Mouse (Mus musculus) lung, embryonic 14.5 days (tissue): Measurements from ENCODE around the gene Hsp90ab1. TPM values are rescaled to one million over a fixed set of nuclear protein-coding genes. Genes with fewer than 3 reads are reported as not detected.

Source experiments
- ATAC-seq: fragments of 200-750 bp; cut with Nextera tagmentation; 2 replicates; pipeline ENCODE4 v1.8.0; 2017; ENCODE audit warnings: mild to moderate bottlenecking, moderate TSS enrichment, moderate library complexity; ENCODE audit not compliant: insufficient read depth
- DNase-seq: peaks from one replicate; pipeline ENCODE4 v3.0.0-alpha.2; 2015
- H3K27ac ChIP-seq: fragments of 300-500 bp; sonication (generic); 2 replicates; pipeline ENCODE4 v1.5.1; 2014; ENCODE audit warnings: low read depth, mild to moderate bottlenecking, moderate library complexity
- H3K27me3 ChIP-seq: fragments of 300-500 bp; sonication (generic); 2 replicates; pipeline ENCODE4 v1.6.1; 2014; ENCODE audit warnings: low read length, control low read depth; ENCODE audit not compliant: insufficient read depth
- H3K36me3 ChIP-seq: fragments of 300-500 bp; sonication (generic); 2 replicates; pipeline ENCODE4 v1.6.1; 2014; ENCODE audit warnings: control low read depth; ENCODE audit not compliant: insufficient read depth
- H3K4me1 ChIP-seq: fragments of 300-500 bp; sonication (generic); 2 replicates; pipeline ENCODE4 v1.6.1; 2014; ENCODE audit warnings: antibody characterized with exemption, control low read depth; ENCODE audit not compliant: insufficient read depth
- H3K4me2 ChIP-seq: fragments of 300-500 bp; sonication (generic); 2 replicates; pipeline ENCODE4 v1.6.1; 2014; ENCODE audit warnings: mild to moderate bottlenecking
- H3K4me3 ChIP-seq: fragments of 300-500 bp; sonication (generic); 2 replicates; pipeline ENCODE4 v1.5.1; 2014; ENCODE audit warnings: low read depth, low read length
- H3K9ac ChIP-seq: fragments of 300-500 bp; sonication (generic); 2 replicates; pipeline ENCODE4 v1.6.1; 2014
- H3K9me3 ChIP-seq: fragments of 300-500 bp; sonication (generic); 2 replicates; pipeline ENCODE4 v1.6.1; 2016; ENCODE audit warnings: low read depth, low read length, control low read depth
- CTCF ChIP-seq: IDR thresholded peaks from 2 replicates; pipeline ENCODE4 v1.5.1; 2016; ENCODE audit warnings: antibody characterized with exemption, low read depth
- WGBS: fragments of 180-500 bp; shearing (Covaris S2); extraction: QIAGEN DNeasy Blood & Tissue Kit; methylation state at CpG from one replicate; pipeline ENCODE4 v1.1.7; 2014; 5-methylcytosine and 5-hydroxymethylcytosine counted together
- polyA plus RNA-seq: library from polyadenylated mRNA; unstranded; fragments of >200 nt; fragmentation: Nextera tagmentation; extraction: Ambion mirVana; gene quantifications from 2 replicates; pipeline ENCODE4 v1.2.1, GENCODE M21; 2014

Hsp90ab1 gene
- polyA plus RNA-seq, 1 experiment from 2014 or later, result 1,564 TPM

- no peak for ATAC-seq
- no peak for TF ChIP-seq CTCF
- peaks cover 23% of the 10 kb centered on the region for H3K36me3 ChIP-seq
- 45% methylated on average over 16 of the region's 16 CpGs for WGBS
- peak overlapping the region; percentile 100 for H3K4me2 ChIP-seq
- H3K27me3 ChIP-seq, result no peaks in the 10 kb centered on the region
- H3K4me1 ChIP-seq, result peaks cover 32% of the 10 kb centered on the region
- H3K27ac ChIP-seq, result no peak overlapping the region; the same call in 1 of the 2 replicates
- peak overlapping the region; percentile 12; the same call in 1 of the 2 replicates for H3K4me3 ChIP-seq
- H3K9me3 ChIP-seq, result no peaks in the 10 kb centered on the region
- no peak for DNase-seq
- no peak overlapping the region for H3K9ac ChIP-seq
Observed at GRCm38 (mm10) chr17:45591701-45592605, 18.9 kb upstream of the Hsp90ab1 start.

- Histone ChIP-seq H3K36me3 (peaks cover 34% of the 10 kb centered on the region), H3K27ac (no peak overlapping the region), H3K9me3 (no peaks in the 10 kb centered on the region), H3K4me2 (no peak overlapping the region), H3K4me1 (peaks cover 28% of the 10 kb centered on the region), H3K9ac (no peak overlapping the region), H3K27me3 (no peaks in the 10 kb centered on the region), H3K4me3 (no peak overlapping the region)
- DNase-seq, result no peak
- 64% methylated on average over 6 of the region's 6 CpGs for WGBS
- no peak for TF ChIP-seq CTCF
- ATAC-seq, result no peak
Observed at GRCm38 (mm10) chr17:45590410-45590809, 17.3 kb upstream of the Hsp90ab1 start.

- DNase-seq (no peak), ATAC-seq (no peak)
- 89% methylated on average over 8 of the region's 8 CpGs for WGBS
- Histone ChIP-seq H3K4me1 (peaks cover 28% of the 10 kb centered on the region), H3K9me3 (no peaks in the 10 kb centered on the region), H3K4me3 (no peak overlapping the region), H3K27ac (no peak overlapping the region), H3K9ac (no peak overlapping the region), H3K27me3 (no peaks in the 10 kb centered on the region), H3K4me2 (no peak overlapping the region), H3K36me3 (peaks cover 34% of the 10 kb centered on the region)
- TF ChIP-seq CTCF, result no peak
Observed at GRCm38 (mm10) chr17:45589844-45590243, 16.8 kb upstream of the Hsp90ab1 start.

- Histone ChIP-seq H3K27ac (no peak overlapping the region), H3K4me3 (no peak overlapping the region), H3K27me3 (no peaks in the 10 kb centered on the region), H3K4me2 (no peak overlapping the region), H3K9ac (no peak overlapping the region), H3K36me3 (peaks cover 34% of the 10 kb centered on the region), H3K4me1 (peaks cover 29% of the 10 kb centered on the region), H3K9me3 (no peaks in the 10 kb centered on the region)
- no peak for DNase-seq
- WGBS, result 97% methylated on average over 7 of the region's 7 CpGs
- no peak for TF ChIP-seq CTCF
- no peak for ATAC-seq
Observed at GRCm38 (mm10) chr17:45589236-45589635, 16.2 kb upstream of the Hsp90ab1 start.

GRCm38 (mm10) chr17:45588370-45588769 is 15.3 kb upstream of the Hsp90ab1 start:
- no peaks in the 10 kb centered on the region for H3K27me3 ChIP-seq
- WGBS, result 89% methylated on average over 7 of the region's 7 CpGs
- TF ChIP-seq CTCF, result no peak
- no peak overlapping the region for H3K27ac ChIP-seq
- ATAC-seq (no peak), DNase-seq (no peak)
- H3K4me2 ChIP-seq, result no peak overlapping the region
- peaks cover 29% of the 10 kb centered on the region for H3K4me1 ChIP-seq
- H3K36me3 ChIP-seq, result peaks cover 34% of the 10 kb centered on the region
- H3K4me3 ChIP-seq, result no peak overlapping the region
- H3K9ac ChIP-seq, result no peak overlapping the region
- H3K9me3 ChIP-seq, result no peaks in the 10 kb centered on the region

- no peak for ATAC-seq
- H3K27ac ChIP-seq, result peak overlapping the region; percentile 83; the same call in 1 of the 2 replicates
- 97% methylated on average over 3 of the region's 3 CpGs for WGBS
Observed at GRCm38 (mm10) chr17:45586449-45586837, 13.4 kb upstream of the Hsp90ab1 start.

GRCm38 (mm10) chr17:45585725-45586448 is 12.8 kb upstream of the Hsp90ab1 start:
- H3K9ac ChIP-seq, result no peak overlapping the region
- no peak for ATAC-seq
- no peak for TF ChIP-seq CTCF

More at GRCm38 (mm10) chr17:45586449-45586837, 13.4 kb upstream of the Hsp90ab1 start:
- Histone ChIP-seq H3K27me3 (no peaks in the 10 kb centered on the region), H3K36me3 (peaks cover 34% of the 10 kb centered on the region), H3K9me3 (no peaks in the 10 kb centered on the region), H3K4me1 (peaks cover 15% of the 10 kb centered on the region), H3K9ac (no peak overlapping the region), H3K4me2 (no peak overlapping the region), H3K4me3 (no peak overlapping the region)
- DNase-seq, result no peak
- peak; percentile 55 for TF ChIP-seq CTCF

More at GRCm38 (mm10) chr17:45585725-45586448, 12.8 kb upstream of the Hsp90ab1 start:
- Histone ChIP-seq H3K27me3 (no peaks in the 10 kb centered on the region), H3K9me3 (no peaks in the 10 kb centered on the region), H3K36me3 (peaks cover 34% of the 10 kb centered on the region), H3K4me3 (no peak overlapping the region), H3K27ac (peak overlapping the region; percentile 83; the same call in 1 of the 2 replicates), H3K4me1 (peaks cover 17% of the 10 kb centered on the region), H3K4me2 (peak overlapping the region; percentile 15; the same call in 1 of the 2 replicates)
- DNase-seq, result no peak
- WGBS, result 65% methylated on average over 23 of the region's 23 CpGs
